Mouse (Mus musculus): Measurements from ENCODE around the gene Amotl1. TPM values are rescaled to one million over a fixed set of nuclear protein-coding genes. Genes with fewer than 3 reads are reported as not detected.
A peak's percentile ranks its signal among the peaks of the same experiment; 100 is the strongest.

Amotl1 gene
- total RNA-seq, 2 experiments from 2014 or later: 13.6 to 15.8 TPM

- intact Hi-C loops (cut with DNase I): no loop called here
- DNase-seq (ENCODE audit: low spot score in 2 of 2): no peak
These were observed 76.4 kb downstream of the Amotl1 start for GRCm38 (mm10) chr9:14568487-14568886.

- DNase-seq (ENCODE audit: low spot score in 2 of 2): no peak
- intact Hi-C loops (cut with DNase I): no loop called here
These were observed 80.4 kb downstream of the Amotl1 start for GRCm38 (mm10) chr9:14564486-14564885.

- no peak for DNase-seq (ENCODE audit: low spot score in 2 of 2)
- intact Hi-C loops (cut with DNase I): no loop called here
These were observed 81.5 kb downstream of the Amotl1 start for GRCm38 (mm10) chr9:14563351-14563750.

- no peak for DNase-seq (ENCODE audit: low spot score in 2 of 2)
These were observed 84.3 kb downstream of the Amotl1 start for GRCm38 (mm10) chr9:14560545-14560944.

GRCm38 (mm10) chr9:14559996-14560395 lies 84.9 kb downstream of the Amotl1 start:
- peak; percentile 8 to 24 for DNase-seq (ENCODE audit: low spot score in 2 of 2)

More at GRCm38 (mm10) chr9:14560545-14560944, 84.3 kb downstream of the Amotl1 start:
- intact Hi-C loops (cut with DNase I): no loop called here

GRCm38 (mm10) chr9:14559430-14559829 lies 85.4 kb downstream of the Amotl1 start:
- intact Hi-C loops (cut with DNase I): no loop called here

More at GRCm38 (mm10) chr9:14559996-14560395, 84.9 kb downstream of the Amotl1 start:
- intact Hi-C loops (cut with DNase I): no loop called here

GRCm38 (mm10) chr9:14558332-14558731 lies 86.5 kb downstream of the Amotl1 start:
- intact Hi-C loops (cut with DNase I): no loop called here

More at GRCm38 (mm10) chr9:14559430-14559829, 85.4 kb downstream of the Amotl1 start:
- DNase-seq (ENCODE audit: low spot score in 2 of 2): peak; percentile 64 to 80

GRCm38 (mm10) chr9:14548366-14548761 lies 96.5 kb downstream of the Amotl1 start:
- intact Hi-C loops (cut with DNase I): no loop called here
- no peak for DNase-seq (ENCODE audit: low spot score in 2 of 2)

More at GRCm38 (mm10) chr9:14558332-14558731, 86.5 kb downstream of the Amotl1 start:
- no peak for DNase-seq (ENCODE audit: low spot score in 2 of 2)

GRCm38 (mm10) chr9:14547584-14548365 lies 97.1 kb downstream of the Amotl1 start:
- intact Hi-C loops (cut with DNase I): no loop called here
- peak in 1 of 2 experiments; percentile 11 for DNase-seq (ENCODE audit: low spot score in 2 of 2)

GRCm38 (mm10) chr9:14544034-14544757 lies 100.7 kb downstream of the Amotl1 start:
- no peak for DNase-seq (ENCODE audit: low spot score in 2 of 2)

GRCm38 (mm10) chr9:14534833-14535456 lies 109.9 kb downstream of the Amotl1 start:
- intact Hi-C loops (cut with DNase I): no loop called here
- peak in 1 of 2 experiments; percentile 13 for DNase-seq (ENCODE audit: low spot score in 2 of 2)

More at GRCm38 (mm10) chr9:14544034-14544757, 100.7 kb downstream of the Amotl1 start:
- intact Hi-C loops (cut with DNase I): no loop called here

- intact Hi-C loops (cut with DNase I): no loop called here
- no peak for DNase-seq (ENCODE audit: low spot score in 2 of 2)
These were observed 111.2 kb downstream of the Amotl1 start for GRCm38 (mm10) chr9:14533659-14534058.

GRCm38 (mm10) chr9:14532283-14532682 lies 112.6 kb downstream of the Amotl1 start:
- no peak for DNase-seq (ENCODE audit: low spot score in 2 of 2)
- intact Hi-C loops (cut with DNase I): no loop called here

- intact Hi-C loops (cut with DNase I): no loop called here
These were observed 114.9 kb downstream of the Amotl1 start for GRCm38 (mm10) chr9:14530004-14530403.

GRCm38 (mm10) chr9:14523408-14524043 lies 121.3 kb downstream of the Amotl1 start:
- intact Hi-C loops (cut with DNase I): loop anchor here (1.0 to 2.0 kb wide), 2 partner anchors 176 to 241 kb away; no protein-coding TSS in a partner anchor

More at GRCm38 (mm10) chr9:14530004-14530403, 114.9 kb downstream of the Amotl1 start:
- DNase-seq (ENCODE audit: low spot score in 2 of 2): no peak

GRCm38 (mm10) chr9:14521695-14522094 lies 123.2 kb downstream of the Amotl1 start:
- no peak for DNase-seq (ENCODE audit: low spot score in 2 of 2)
- intact Hi-C loops (cut with DNase I): loop anchor here (2.0 kb wide), 1 partner anchor 243 kb away; no protein-coding TSS in a partner anchor

More at GRCm38 (mm10) chr9:14523408-14524043, 121.3 kb downstream of the Amotl1 start:
- peak; percentile 83 to 90 for DNase-seq (ENCODE audit: low spot score in 2 of 2)

- no peak for DNase-seq (ENCODE audit: low spot score in 2 of 2)
- intact Hi-C loops (cut with DNase I): no loop called here
These were observed 123.7 kb downstream of the Amotl1 start for GRCm38 (mm10) chr9:14520971-14521670.

GRCm38 (mm10) chr9:14518105-14518504 lies 126.8 kb downstream of the Amotl1 start:
- DNase-seq (ENCODE audit: low spot score in 2 of 2): no peak
- intact Hi-C loops (cut with DNase I): no loop called here

- intact Hi-C loops (cut with DNase I): no loop called here
These were observed 127.6 kb downstream of the Amotl1 start for GRCm38 (mm10) chr9:14517296-14517695.

More at GRCm38 (mm10) chr9:14517296-14517695, 127.6 kb downstream of the Amotl1 start:
- no peak for DNase-seq (ENCODE audit: low spot score in 2 of 2)

Data from left cerebral cortex, postnatal 25 days (tissue).